Mouse (Mus musculus) spleen, adult 2 months (tissue): Measurements from ENCODE around the gene Efna3.

ENCODE experiments used
- CTCF ChIP-seq: fragments of 200-500 bp; IDR thresholded peaks from 2 replicates; pipeline ENCODE4 v1.5.1; 2011; ENCODE audit warnings: mild to moderate bottlenecking, inconsistent platforms; ENCODE audit not compliant: insufficient read depth, insufficient read length, insufficient replicate concordance; ENCODE audit errors: extremely low read depth
- POLR2A ChIP-seq: fragments of 200-500 bp; IDR thresholded peaks from 2 replicates; pipeline ENCODE4 v1.6.1; 2011; ENCODE audit warnings: low read depth, low read length, inconsistent platforms

DNA sequence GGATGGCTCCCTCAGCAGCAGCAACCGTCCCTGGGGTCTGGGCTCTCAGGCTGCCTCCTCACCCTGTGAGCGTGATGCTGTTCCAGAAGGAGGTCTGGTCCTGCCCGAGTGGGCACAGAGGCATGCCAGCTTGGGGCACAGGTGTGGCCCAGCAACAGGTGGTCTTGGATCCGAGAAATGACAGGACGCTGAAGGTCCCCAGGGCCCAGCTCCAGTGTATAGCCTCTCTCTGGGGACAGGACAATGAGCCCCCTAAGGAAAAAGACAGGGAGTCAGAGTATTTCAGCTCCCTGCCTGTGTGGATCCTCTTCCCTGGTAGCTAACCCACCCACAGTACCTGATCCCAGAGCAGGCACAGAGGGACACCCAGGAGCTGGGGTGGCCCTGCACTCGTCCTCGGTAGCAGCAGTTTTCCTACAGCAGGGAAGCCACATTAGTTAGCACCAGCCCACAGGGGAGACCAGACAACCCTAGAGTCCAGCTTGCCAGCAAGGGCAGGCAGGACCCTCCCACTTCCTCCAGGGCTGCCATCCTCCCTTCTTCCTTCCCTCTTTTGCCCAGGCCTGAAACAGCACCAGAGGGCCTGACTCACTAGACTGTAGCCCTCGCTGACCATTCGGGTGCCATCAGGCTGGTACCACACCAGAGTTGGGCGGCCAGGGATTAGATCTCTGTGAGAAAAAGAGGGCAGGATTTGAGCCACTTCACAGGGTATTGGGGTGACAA, 24.2 kb upstream of the Efna3 start:
- TF ChIP-seq POLR2A (no peak), CTCF (no peak)
